Mouse (Mus musculus): ENCODE results near the gene Ntrk2.

Gene Ntrk2

DNA sequence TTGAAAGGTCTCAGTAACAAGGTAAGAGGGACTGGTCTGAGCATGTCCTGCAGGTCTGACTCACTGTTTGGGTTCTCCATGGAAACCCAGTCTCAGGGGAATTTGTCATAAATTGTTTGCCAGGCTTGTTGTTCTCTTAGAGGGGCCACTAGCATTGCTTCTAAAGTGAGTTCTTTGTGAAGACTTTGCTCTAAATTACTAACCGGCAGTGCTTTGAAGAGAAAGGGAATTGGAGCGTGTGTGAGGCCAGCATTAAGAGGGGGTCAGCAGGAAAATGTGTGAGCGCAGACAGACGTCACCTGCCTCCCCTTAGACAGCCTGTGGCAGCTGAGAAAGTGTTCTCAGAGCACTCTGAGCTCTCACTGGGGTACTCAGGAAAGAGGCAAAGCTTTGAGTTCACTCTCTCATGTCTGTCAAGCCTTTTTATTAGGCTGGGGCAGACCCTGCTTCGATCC is 165.1 kb downstream of the Ntrk2 start:
- peak; percentile 78 for DNase-seq

- peak; percentile 62 for DNase-seq
Measured at GRCm38 (mm10) chr13:58972511-58972910, 166.1 kb downstream of the Ntrk2 start.

DNA sequence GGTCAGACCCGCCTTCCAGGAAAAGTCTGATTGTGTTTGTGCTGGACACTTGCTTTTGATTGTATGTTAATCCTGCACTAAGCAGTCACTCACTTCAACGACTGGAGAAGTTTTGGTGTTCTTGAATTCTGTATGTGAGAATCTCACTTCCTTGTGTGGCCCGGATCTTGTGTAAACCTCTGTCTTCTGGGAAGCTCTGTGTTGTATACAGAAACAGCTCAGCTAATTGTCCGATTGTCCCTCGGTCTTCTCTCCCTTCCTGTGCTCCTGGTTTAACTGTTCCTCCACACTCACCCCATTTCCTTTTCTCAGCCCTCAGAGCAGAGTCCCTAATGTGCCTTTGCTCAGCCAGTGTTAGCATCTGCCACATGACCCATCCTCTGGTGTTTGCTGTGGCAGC is 190.1 kb downstream of the Ntrk2 start:
- no peak for DNase-seq

GRCm38 (mm10) chr13:58997763-58998162 is 191.4 kb downstream of the Ntrk2 start:
- DNase-seq, result no peak

GRCm38 (mm10) chr13:58999373-59000053 is 193.1 kb downstream of the Ntrk2 start:
- peak; percentile 74 for DNase-seq

GRCm38 (mm10) chr13:59002943-59003806 is 196.8 kb downstream of the Ntrk2 start:
- DNase-seq, result no peak

DNA sequence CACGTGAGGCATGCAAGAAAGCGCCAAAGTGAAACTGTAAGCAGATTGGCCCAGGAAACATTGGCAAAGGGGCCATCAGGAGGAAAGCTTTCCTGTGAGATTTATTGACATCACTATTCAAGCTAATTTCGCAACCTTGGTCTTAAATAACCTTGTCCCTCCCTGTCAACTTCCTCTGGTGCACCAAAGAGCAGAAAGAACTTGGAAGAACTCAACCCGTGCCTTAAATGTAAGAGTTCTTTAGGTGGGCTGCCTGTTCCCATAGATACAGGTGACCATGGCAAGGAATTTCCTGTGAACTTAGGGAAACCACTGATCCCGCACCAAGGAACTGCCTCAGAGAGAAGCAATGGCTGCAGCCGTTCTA is 197.4 kb downstream of the Ntrk2 start:
- no peak for DNase-seq

DNA sequence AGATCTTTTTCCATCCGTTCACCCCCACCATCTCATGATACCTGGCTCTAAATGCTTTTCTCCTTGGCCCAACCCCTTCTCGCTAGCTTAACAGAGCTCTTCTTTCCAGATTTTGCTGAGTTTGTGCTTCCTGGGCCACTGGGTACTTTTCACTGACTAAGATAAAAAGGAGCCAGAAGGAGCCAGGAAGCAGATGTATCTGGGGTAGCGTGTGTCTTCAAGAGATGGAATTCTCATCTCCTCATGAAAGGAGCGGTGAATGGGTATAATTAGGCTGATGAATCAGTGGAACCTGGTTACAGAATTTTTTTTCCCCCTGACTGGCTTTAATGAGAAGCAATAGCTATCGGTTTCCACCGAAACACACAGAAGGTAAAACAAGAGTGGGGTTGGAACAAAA is 198.2 kb downstream of the Ntrk2 start:
- DNase-seq, result no peak

DNA sequence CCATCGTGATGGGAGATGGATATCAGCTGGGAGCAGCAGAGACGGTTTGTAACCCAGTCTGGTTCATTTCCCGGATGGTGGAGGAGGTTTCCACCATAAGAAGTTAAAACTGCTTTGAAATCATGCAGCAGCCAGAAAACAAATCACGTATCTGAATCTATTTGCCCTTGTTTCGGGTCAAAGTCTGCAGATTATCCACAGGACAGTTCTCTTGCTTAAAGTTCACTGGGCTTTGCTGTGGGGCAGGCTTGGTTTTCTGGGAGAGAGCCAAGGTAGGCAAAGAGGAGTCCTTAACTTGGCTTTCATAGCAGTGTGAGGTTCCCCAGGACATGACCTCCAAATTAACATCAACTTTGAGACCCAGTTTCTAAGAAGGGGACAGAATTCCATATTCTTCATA is 203.5 kb downstream of the Ntrk2 start:
- no peak for DNase-seq

GRCm38 (mm10) chr13:59010893-59011529 is 204.6 kb downstream of the Ntrk2 start:
- peak; percentile 48 for DNase-seq

GRCm38 (mm10) chr13:59011530-59011903 is 205.1 kb downstream of the Ntrk2 start:
- DNase-seq, result peak; percentile 89

DNA sequence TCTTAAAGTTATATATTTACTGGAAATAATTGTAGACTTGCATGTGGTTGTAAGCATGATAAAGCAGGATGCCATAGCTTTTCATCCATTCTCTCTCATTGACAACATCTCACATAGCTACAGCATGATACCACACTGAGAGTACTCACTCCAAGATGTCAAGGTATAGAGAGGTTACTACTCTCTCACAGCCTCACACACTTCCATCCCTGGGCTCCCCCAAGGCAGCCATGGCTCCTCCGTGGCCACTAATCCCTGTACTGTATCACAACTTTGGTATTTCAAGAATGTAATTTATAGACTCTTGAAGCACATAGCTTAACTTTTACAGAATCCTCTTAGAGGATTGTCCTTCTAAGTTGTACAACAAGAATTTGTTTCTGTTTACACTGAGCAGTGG is 209.0 kb downstream of the Ntrk2 start:
- DNase-seq, result no peak

GRCm38 (mm10) chr13:59017121-59017520 is 210.8 kb downstream of the Ntrk2 start:
- no peak for DNase-seq

GRCm38 (mm10) chr13:59022251-59023042 is 216.1 kb downstream of the Ntrk2 start:
- DNase-seq, result no peak

- no peak for DNase-seq
Measured at GRCm38 (mm10) chr13:59025653-59026052, 219.3 kb downstream of the Ntrk2 start.

DNA sequence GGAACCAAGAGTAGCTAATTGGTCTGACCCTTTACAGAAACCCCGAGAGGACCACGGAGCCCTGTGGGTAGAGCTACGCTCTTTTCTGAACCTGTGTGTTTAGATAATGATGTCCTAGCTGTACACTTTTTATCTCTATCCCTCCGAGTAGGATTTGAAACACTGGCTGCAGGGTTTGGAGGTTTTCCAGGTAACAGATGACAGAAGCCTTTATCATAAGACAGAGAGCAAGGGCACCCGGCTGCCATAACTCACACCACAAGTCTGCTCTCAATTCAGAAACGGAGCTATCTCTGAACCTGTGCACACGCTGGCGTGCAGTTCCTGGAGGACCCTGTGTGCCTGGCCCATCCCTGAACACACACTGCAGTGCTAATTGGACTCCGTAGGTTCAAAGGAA is 221.1 kb downstream of the Ntrk2 start:
- DNase-seq, result no peak

- no peak for DNase-seq
Measured at GRCm38 (mm10) chr13:59028546-59028945, 222.2 kb downstream of the Ntrk2 start.

DNA sequence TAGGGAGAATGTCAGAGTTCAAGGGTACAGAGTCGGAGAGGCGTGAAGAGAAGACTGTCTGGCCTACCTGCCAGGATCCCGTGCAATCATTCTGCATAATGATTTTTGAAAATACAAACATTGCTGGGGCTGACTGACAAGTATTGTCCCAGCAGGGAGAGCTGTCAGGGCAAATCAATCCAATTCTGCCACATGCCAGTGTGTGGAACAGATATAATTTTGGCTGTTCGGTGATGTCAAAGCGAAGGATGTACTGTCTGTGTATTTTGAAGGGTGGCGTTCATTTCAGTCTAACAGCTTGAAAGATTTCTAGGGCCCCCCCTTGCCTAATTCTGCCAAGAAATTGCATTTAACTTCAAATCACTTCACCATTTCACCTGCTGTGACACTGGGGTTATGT is 224.2 kb downstream of the Ntrk2 start:
- peak; percentile 30 for DNase-seq

DNA sequence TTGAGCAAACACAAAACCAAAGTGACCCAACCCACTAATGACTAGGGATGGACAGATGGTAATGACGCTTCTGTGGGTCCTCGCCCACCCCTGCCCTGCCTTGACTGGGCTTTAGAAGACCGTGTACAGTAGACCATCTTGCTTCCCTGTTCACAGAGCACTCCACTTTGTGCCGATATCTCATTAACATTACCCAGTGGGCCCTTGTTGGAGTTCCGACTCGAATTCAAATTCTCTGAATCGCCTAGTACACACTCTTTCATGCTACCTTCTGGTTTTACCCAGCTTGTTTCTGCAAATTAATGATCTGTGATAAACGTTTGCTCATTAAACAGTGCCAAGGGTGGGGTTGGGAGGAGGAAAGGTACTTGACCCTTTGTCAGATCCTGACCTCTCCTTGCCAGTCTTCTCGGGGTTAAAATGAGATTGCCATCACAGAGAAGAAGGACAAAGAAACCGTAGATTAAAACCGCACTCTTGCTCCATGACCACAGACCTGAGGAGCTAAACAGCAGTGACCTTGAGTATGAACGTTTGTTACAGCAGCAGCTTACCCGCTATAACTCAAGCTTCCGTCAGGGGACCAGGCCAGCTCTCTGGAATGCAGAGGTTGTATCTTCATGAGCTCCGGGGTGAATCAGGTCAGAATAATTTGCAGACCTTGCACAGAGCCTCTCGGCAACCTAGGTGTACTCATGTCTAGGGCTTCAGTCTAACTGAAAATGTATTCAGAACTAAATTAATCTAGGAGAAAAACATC is 234.0 kb downstream of the Ntrk2 start:
- DNase-seq, result no peak

- DNase-seq, result peak; percentile 90
Measured at GRCm38 (mm10) chr13:59041013-59041764, 234.8 kb downstream of the Ntrk2 start.

DNA sequence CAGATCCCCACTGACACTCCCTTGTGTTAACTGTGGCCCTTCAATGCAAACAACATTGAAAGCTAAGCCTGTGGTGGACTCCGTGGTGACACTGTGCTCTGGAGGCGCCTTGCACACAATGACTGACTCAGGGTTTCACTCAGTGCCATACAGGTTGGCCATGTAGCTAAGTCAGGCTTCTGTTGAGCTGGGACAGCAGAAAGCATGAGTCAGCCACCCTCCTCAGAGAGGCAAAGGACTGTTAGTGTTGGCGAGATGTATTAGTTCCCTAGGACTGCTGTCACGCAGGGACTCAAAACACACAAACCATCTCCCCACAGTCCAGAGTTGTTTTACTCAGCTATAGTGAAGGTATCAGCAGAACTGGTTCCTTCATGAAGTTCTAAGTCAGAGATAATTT is 245.8 kb downstream of the Ntrk2 start:
- DNase-seq, result no peak
